Mouse (Mus musculus) layer of hippocampus, postnatal 10 days (tissue): ENCODE measurements at regions not wholly inside any gene's neighbourhood (a gene's known extent, or its start where the extent isn't known, plus 50 kb on each side); places are given as distances from the start of the nearest gene placed in this dataset.

Source experiments
- DNase-seq, 2 experiments: peaks; one replicate each; pipeline ENCODE4 v3.0.0; 2021; ENCODE audit warnings: low spot score in 2 of 2

- no peak for DNase-seq
Measured at GRCm38 (mm10) chr8:116238670-116239069, 266.1 kb upstream of the Dynlrb2 start.

- peak; percentile 17 to 22 for DNase-seq
Measured at GRCm38 (mm10) chr8:116237561-116238100, 267.1 kb upstream of the Dynlrb2 start.

GRCm38 (mm10) chr8:116229654-116230136 is 275.1 kb upstream of the Dynlrb2 start:
- DNase-seq = no peak

- no peak for DNase-seq
Measured at GRCm38 (mm10) chr8:116227003-116227402, 277.8 kb upstream of the Dynlrb2 start.

- no peak for DNase-seq
Measured at GRCm38 (mm10) chr8:116223235-116223634, 281.5 kb upstream of the Dynlrb2 start.

GRCm38 (mm10) chr8:116215909-116216308 is 288.9 kb upstream of the Dynlrb2 start:
- no peak for DNase-seq

- no peak for DNase-seq
Measured at GRCm38 (mm10) chr8:116215286-116215860, 289.4 kb upstream of the Dynlrb2 start.

GRCm38 (mm10) chr8:116203631-116204030 is 301.1 kb upstream of the Dynlrb2 start:
- peak in 1 of 2 experiments; percentile 14 for DNase-seq

GRCm38 (mm10) chr8:116200459-116200999 is 304.2 kb upstream of the Dynlrb2 start:
- no peak for DNase-seq

GRCm38 (mm10) chr8:116196623-116197184 is 308.1 kb upstream of the Dynlrb2 start:
- no peak for DNase-seq

GRCm38 (mm10) chr8:116192096-116192495 is 312.7 kb upstream of the Dynlrb2 start:
- no peak for DNase-seq

GRCm38 (mm10) chr8:116185206-116185605 is 319.6 kb upstream of the Dynlrb2 start:
- DNase-seq = no peak

- no peak for DNase-seq
Measured at GRCm38 (mm10) chr8:116184241-116184640, 320.5 kb upstream of the Dynlrb2 start.

- DNase-seq = no peak
Measured at GRCm38 (mm10) chr8:116177946-116178345, 326.8 kb upstream of the Dynlrb2 start.

- no peak for DNase-seq
Measured at GRCm38 (mm10) chr8:116174891-116175290, 329.9 kb upstream of the Dynlrb2 start.

- DNase-seq = no peak
Measured at GRCm38 (mm10) chr8:116173961-116174360, 330.8 kb upstream of the Dynlrb2 start.

- DNase-seq = no peak
Measured at GRCm38 (mm10) chr8:116167874-116168273, 336.9 kb upstream of the Dynlrb2 start.

GRCm38 (mm10) chr8:116164989-116165299 is 339.8 kb upstream of the Dynlrb2 start:
- DNase-seq = no peak

GRCm38 (mm10) chr8:116164190-116164988 is 340.4 kb upstream of the Dynlrb2 start:
- no peak for DNase-seq

- DNase-seq = no peak
Measured at GRCm38 (mm10) chr8:116160932-116161331, 343.8 kb upstream of the Dynlrb2 start.

- DNase-seq = peak; percentile 69 to 70
Measured at GRCm38 (mm10) chr8:116143687-116144573, 360.8 kb upstream of the Dynlrb2 start.
